Mouse (Mus musculus): ENCODE measurements around the gene Zswim3.

Zswim3 gene

GRCm38 (mm10) chr2:164806614-164807013, 1.7 kb downstream of the Zswim3 start:
- in situ Hi-C loops (cut with MboI, MseI), result no loop called here

- in situ Hi-C loops (cut with MboI, MseI), result no loop called here
Measured at GRCm38 (mm10) chr2:164813557-164813956, 8.7 kb downstream of the Zswim3 start.

GRCm38 (mm10) chr2:164815348-164815747, 10.4 kb downstream of the Zswim3 start:
- in situ Hi-C loops (cut with MboI, MseI), result no loop called here

- in situ Hi-C loops (cut with MboI, MseI), result no loop called here
Measured at GRCm38 (mm10) chr2:164815821-164816220, 10.9 kb downstream of the Zswim3 start.

- in situ Hi-C loops (cut with MboI, MseI), result no loop called here
Measured at GRCm38 (mm10) chr2:164817206-164817605, 12.3 kb downstream of the Zswim3 start.

GRCm38 (mm10) chr2:164817703-164818102, 12.8 kb downstream of the Zswim3 start:
- in situ Hi-C loops (cut with MboI, MseI), result no loop called here

GRCm38 (mm10) chr2:164821060-164821459, 16.2 kb downstream of the Zswim3 start:
- in situ Hi-C loops (cut with MboI, MseI), result no loop called here

- in situ Hi-C loops (cut with MboI, MseI), result no loop called here
Measured at GRCm38 (mm10) chr2:164822636-164823165, 17.8 kb downstream of the Zswim3 start, which contains the start of gene Zswim1. TSS of gene Zswim1 (plus strand) at chr2:164822686.

- in situ Hi-C loops (cut with MboI, MseI), result no loop called here
Measured at GRCm38 (mm10) chr2:164823181-164823585, 18.3 kb downstream of the Zswim3 start.

- in situ Hi-C loops (cut with MboI, MseI), result no loop called here
Measured at GRCm38 (mm10) chr2:164823969-164824368, 19.1 kb downstream of the Zswim3 start.

- in situ Hi-C loops (cut with MboI, MseI), result no loop called here
Measured at GRCm38 (mm10) chr2:164825521-164825920, 20.6 kb downstream of the Zswim3 start.

- in situ Hi-C loops (cut with MboI, MseI), result no loop called here
Measured at GRCm38 (mm10) chr2:164827146-164827850, 22.4 kb downstream of the Zswim3 start.

- in situ Hi-C loops (cut with MboI, MseI), result no loop called here
Measured at GRCm38 (mm10) chr2:164828437-164828836, 23.5 kb downstream of the Zswim3 start, which contains the start of gene Spata25. TSS of gene Spata25 (minus strand) at chr2:164828537.

- in situ Hi-C loops (cut with MboI, MseI), result no loop called here
Measured at GRCm38 (mm10) chr2:164829090-164829489, 24.2 kb downstream of the Zswim3 start.

GRCm38 (mm10) chr2:164831029-164831428, 26.1 kb downstream of the Zswim3 start:
- in situ Hi-C loops (cut with MboI, MseI), result no loop called here

- in situ Hi-C loops (cut with MboI, MseI), result no loop called here
Measured at GRCm38 (mm10) chr2:164832032-164832747, 27.3 kb downstream of the Zswim3 start.

- in situ Hi-C loops (cut with MboI, MseI), result no loop called here
Measured at GRCm38 (mm10) chr2:164832748-164833301, 27.9 kb downstream of the Zswim3 start, which contains the start of gene Ctsa. TSS of gene Ctsa (plus strand) at chr2:164832873.

GRCm38 (mm10) chr2:164833314-164833959, 28.5 kb downstream of the Zswim3 start, which contains the start of gene Neurl2:
TSS of gene Neurl2 (minus strand) at chr2:164833456.
- in situ Hi-C loops (cut with MboI, MseI), result no loop called here

- in situ Hi-C loops (cut with MboI, MseI), result no loop called here
Measured at GRCm38 (mm10) chr2:164834531-164834930, 29.6 kb downstream of the Zswim3 start.

GRCm38 (mm10) chr2:164835164-164835563, 30.3 kb downstream of the Zswim3 start:
- in situ Hi-C loops (cut with MboI, MseI), result no loop called here

- in situ Hi-C loops (cut with MboI, MseI), result no loop called here
Measured at GRCm38 (mm10) chr2:164845782-164846181, 40.9 kb downstream of the Zswim3 start.

- in situ Hi-C loops (cut with MboI, MseI), result no loop called here
Measured at GRCm38 (mm10) chr2:164850061-164850460, 45.2 kb downstream of the Zswim3 start.
